Mouse (Mus musculus) MEL (cell line): ENCODE measurements around the gene Gm49378.
A peak's percentile ranks its signal among the peaks of the same experiment; 100 is the strongest.

Experiments used
- CTCF ChIP-seq, 3 experiments: IDR thresholded peaks in 2 of 3; conservative IDR thresholded peaks in 1 of 3; 2 replicates each; pipeline ENCODE4 v1.5.1; 2011 to 2012; ENCODE audit warnings: low read length in 3 of 3, low read depth in 2 of 3, mild to moderate bottlenecking in 2 of 3, improper control_type of control experiment in 1 of 3, inconsistent platforms in 1 of 3, mixed read lengths in 1 of 3, moderate library complexity in 1 of 3; ENCODE audit not compliant: control insufficient read depth in 1 of 3, insufficient read depth in 1 of 3, poor library complexity in 1 of 3, severe bottlenecking in 1 of 3
- GATA1 ChIP-seq: IDR thresholded peaks from 2 replicates; pipeline ENCODE4 v1.6.1; 2011; ENCODE audit warnings: low read depth, low read length, improper control_type of control experiment
- MEF2A ChIP-seq: IDR thresholded peaks from 2 replicates; pipeline ENCODE4 v1.6.1; 2014; ENCODE audit warnings: low read depth, mild to moderate bottlenecking, inconsistent platforms, low read length, improper control_type of control experiment; ENCODE audit not compliant: poor library complexity, insufficient replicate concordance, severe bottlenecking; ENCODE audit errors: extremely low read depth
- NELFE ChIP-seq: IDR thresholded peaks from 2 replicates; pipeline ENCODE4 v1.6.1; 2011; ENCODE audit warnings: low read depth, low read length, improper control_type of control experiment
- POLR2AphosphoS2 ChIP-seq: IDR thresholded peaks from 2 replicates; pipeline ENCODE4 v1.6.1; 2011; ENCODE audit warnings: low read length, improper control_type of control experiment
- TBP ChIP-seq: IDR thresholded peaks from 2 replicates; pipeline ENCODE4 v1.8.0; 2011; ENCODE audit warnings: low read depth, low read length, improper control_type of control experiment
- UBTF ChIP-seq: IDR thresholded peaks from 2 replicates; pipeline ENCODE4 v1.6.1; 2012; ENCODE audit warnings: low read depth, mild to moderate bottlenecking, inconsistent platforms, low read length, improper control_type of control experiment, moderate library complexity, borderline replicate concordance; ENCODE audit not compliant: insufficient read depth
- USF1 ChIP-seq: IDR thresholded peaks from 2 replicates; pipeline ENCODE4 v1.6.1; 2014; ENCODE audit warnings: low read depth, mild to moderate bottlenecking, inconsistent platforms, low read length, improper control_type of control experiment, moderate library complexity
- ZC3H11A ChIP-seq: IDR thresholded peaks from 2 replicates; pipeline ENCODE4 v1.6.1; 2012; ENCODE audit warnings: low read depth, mild to moderate bottlenecking, inconsistent platforms, low read length, improper control_type of control experiment

DNA sequence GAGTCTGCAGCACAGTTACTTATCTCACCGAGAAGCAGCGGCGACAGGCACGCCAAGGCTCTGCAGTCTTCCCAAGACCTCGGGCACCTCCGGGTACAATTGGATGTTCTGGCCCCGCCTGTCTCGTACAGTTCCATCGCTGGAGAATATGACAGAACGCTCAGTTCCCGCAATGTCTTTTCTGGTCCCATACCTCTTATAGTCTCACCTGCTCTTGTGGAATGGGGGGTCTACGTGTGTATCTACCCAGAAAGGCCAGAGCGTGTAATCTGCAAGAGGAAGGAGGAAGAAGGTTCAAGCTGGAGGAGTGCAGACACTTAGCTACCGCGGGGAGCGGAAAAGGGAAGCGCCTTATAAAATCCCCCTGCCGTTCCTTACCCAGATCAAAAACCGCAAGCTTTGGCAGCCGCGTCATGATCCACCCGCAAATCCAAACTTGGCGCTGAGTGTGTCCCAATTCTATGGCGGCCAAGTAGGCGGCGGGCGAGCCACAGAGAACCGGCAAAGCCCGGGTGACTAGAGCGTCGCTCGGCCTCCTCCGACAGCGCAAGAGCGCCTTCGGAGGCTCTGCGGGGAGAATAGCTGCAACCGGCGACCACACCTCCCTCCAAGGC lies 22.4 kb upstream of the Gm49378 start, which contains the start of gene Mdp1:
- TF ChIP-seq CTCF (IDR thresholded peaks at IDR 0.05 in 2 of 3, conservative IDR thresholded peaks at IDR 0.05 in 1 of 3; ENCODE audit: control insufficient read depth in 1 of 3, insufficient read depth in 1 of 3, low read depth in 2 of 3, low read length in 3 of 3, poor library complexity in 1 of 3, severe bottlenecking in 1 of 3), result peak in 2 of 3 experiments; percentile 65; a peak in 4 of 6 replicates
- peak; percentile 65; the same call in 1 of the 2 replicates for TF ChIP-seq UBTF
- TF ChIP-seq USF1, result no peak
- peak; percentile 30; the same call in 1 of the 2 replicates for TF ChIP-seq GATA1
- no peak; the same call in 1 of the 2 replicates for TF ChIP-seq POLR2AphosphoS2
- TF ChIP-seq TBP, result peak; percentile 52
- peak; percentile 63 for TF ChIP-seq NELFE
- no peak for TF ChIP-seq ZC3H11A
- no peak for TF ChIP-seq MEF2A
